Comparison of ENCODE assay signal across 14 mouse cellular contexts in genomic region chr7:19169506-19169905, GRCm38 (mm10). TPM values are rescaled to one million over a fixed set of nuclear protein-coding genes. Genes with fewer than 3 reads are reported as not detected.
A peak's percentile ranks its signal among the peaks of the same experiment; 100 is the strongest.
DNase-seq lines count a peak whose midpoint lies in the region; ATAC-seq and TF ChIP-seq lines count a peak whose summit lies in the region.
"Had no signal": no experiment of that assay in that cellular context is flagged by ENCODE, and none has a peak within 500 bp of the region (broad histone marks: within the 10 kb centered on the region; RNA-seq: fewer than 3 reads in every experiment).

No protein-coding gene starts in this region.

- peaks cover 5% of the 10 kb centered on the region; the same call in 1 of the 2 replicates for H3K27me3 ChIP-seq in forebrain, embryonic 14.5 days (replicated peaks; ENCODE audit: control insufficient read depth, insufficient read depth, low read length)
- H3K27me3 ChIP-seq in forebrain, embryonic 12.5 days: peaks cover 28% of the 10 kb centered on the region
- no peaks in the 10 kb centered on the region for H3K27me3 ChIP-seq in heart, postnatal 0 days (ENCODE audit: control insufficient read depth, insufficient read depth, low read length)
- peaks cover 4% of the 10 kb centered on the region; the same call in 1 of the 2 replicates for H3K27me3 ChIP-seq in lung, embryonic 16.5 days (ENCODE audit: control insufficient read depth, insufficient read depth, low read depth, low read length)
- peaks cover 3% of the 10 kb centered on the region; the same call in 1 of the 2 replicates for H3K27me3 ChIP-seq in midbrain, postnatal 0 days (ENCODE audit: insufficient read depth, low read length)
- peaks cover 12% of the 10 kb centered on the region for H3K27me3 ChIP-seq in neural tube, embryonic 15.5 days (replicated peaks)

- H3K9ac ChIP-seq in forebrain, embryonic 14.5 days (ENCODE audit: low read length): no peak overlapping the region
- H3K9ac ChIP-seq in forebrain, embryonic 12.5 days: no peak overlapping the region
- H3K9ac ChIP-seq in heart, postnatal 0 days (replicated peaks; ENCODE audit: low read depth, low read length): no peak overlapping the region
- no peak overlapping the region for H3K9ac ChIP-seq in lung, embryonic 16.5 days (ENCODE audit: low read length)
- no peak overlapping the region for H3K9ac ChIP-seq in midbrain, postnatal 0 days (replicated peaks; ENCODE audit: low read length, poor library complexity, severe bottlenecking)
- no peak overlapping the region for H3K9ac ChIP-seq in neural tube, embryonic 15.5 days (replicated peaks)
- H3K9ac ChIP-seq: neural tube, embryonic 13.5 days had no signal

- H3K4me1 ChIP-seq in forebrain, embryonic 14.5 days (ENCODE audit: control insufficient read depth, insufficient read depth, low read length): peaks cover 16% of the 10 kb centered on the region
- H3K4me1 ChIP-seq in forebrain, embryonic 12.5 days: peaks cover 36% of the 10 kb centered on the region
- H3K4me1 ChIP-seq in heart, postnatal 0 days (ENCODE audit: control insufficient read depth, insufficient read depth): peaks cover 44% of the 10 kb centered on the region
- peaks cover 36% of the 10 kb centered on the region for H3K4me1 ChIP-seq in lung, embryonic 16.5 days (replicated peaks; ENCODE audit: control insufficient read depth, insufficient read depth, low read length)
- peaks cover 3% of the 10 kb centered on the region; the same call in 1 of the 2 replicates for H3K4me1 ChIP-seq in midbrain, postnatal 0 days (ENCODE audit: insufficient read depth, low read length)
- H3K4me1 ChIP-seq in neural tube, embryonic 15.5 days: peaks cover 34% of the 10 kb centered on the region

- WGBS in forebrain, embryonic 14.5 days: 52% methylated on average over 10 of the region's 10 CpGs
- 58% methylated on average over 10 of the region's 10 CpGs for WGBS in forebrain, embryonic 12.5 days
- 59% methylated on average over 10 of the region's 10 CpGs for WGBS in heart, postnatal 0 days
- WGBS in lung, embryonic 16.5 days: 58% methylated on average over 10 of the region's 10 CpGs
- 46% methylated on average over 10 of the region's 10 CpGs for whole genome bisulfite sequencing in midbrain, postnatal 0 days
- WGBS in neural tube, embryonic 15.5 days: 60% methylated on average over 10 of the region's 10 CpGs

- H3K36me3 ChIP-seq in forebrain, embryonic 14.5 days (ENCODE audit: control insufficient read depth, insufficient read depth, low read length): no peaks in the 10 kb centered on the region
- H3K36me3 ChIP-seq in forebrain, embryonic 12.5 days (replicated peaks): no peaks in the 10 kb centered on the region
- no peaks in the 10 kb centered on the region for H3K36me3 ChIP-seq in heart, postnatal 0 days (replicated peaks; ENCODE audit: control insufficient read depth, insufficient read depth, low read length)
- H3K36me3 ChIP-seq in lung, embryonic 16.5 days (ENCODE audit: control insufficient read depth, insufficient read depth, low read length): no peaks in the 10 kb centered on the region
- no peaks in the 10 kb centered on the region for H3K36me3 ChIP-seq in midbrain, postnatal 0 days (ENCODE audit: insufficient read depth, low read length)
- H3K36me3 ChIP-seq in neural tube, embryonic 15.5 days: no peaks in the 10 kb centered on the region
- H3K36me3 ChIP-seq: neural tube, embryonic 13.5 days had no signal

- H3K4me2 ChIP-seq in forebrain, embryonic 14.5 days (ENCODE audit: low read length): no peak overlapping the region
- H3K4me2 ChIP-seq in forebrain, embryonic 12.5 days: no peak overlapping the region
- H3K4me2 ChIP-seq in heart, postnatal 0 days (ENCODE audit: low read depth, low read length): no peak overlapping the region
- no peak overlapping the region for H3K4me2 ChIP-seq in lung, embryonic 16.5 days (ENCODE audit: low read depth, low read length)
- H3K4me2 ChIP-seq in midbrain, postnatal 0 days (ENCODE audit: low read depth, low read length, poor library complexity, severe bottlenecking): no peak overlapping the region
- H3K4me2 ChIP-seq in neural tube, embryonic 15.5 days: no peak overlapping the region
- H3K4me2 ChIP-seq: neural tube, embryonic 13.5 days had no signal

- H3K27ac ChIP-seq in forebrain, embryonic 14.5 days (ENCODE audit: low read depth, low read length): peak overlapping the region; percentile 75; the same call in 1 of the 2 replicates
- H3K27ac ChIP-seq in forebrain, embryonic 12.5 days: no peak overlapping the region
- peak overlapping the region; percentile 82 for H3K27ac ChIP-seq in heart, postnatal 0 days (ENCODE audit: low read depth)
- peak overlapping the region; percentile 23; the same call in 1 of the 2 replicates for H3K27ac ChIP-seq in lung, embryonic 16.5 days (ENCODE audit: low read length)
- H3K27ac ChIP-seq in midbrain, postnatal 0 days (ENCODE audit: low read depth, low read length): 0 out of 2 replicates have a peak overlapping the region, but pooled peaks have one; percentile 32
- no peak overlapping the region for H3K27ac ChIP-seq in neural tube, embryonic 15.5 days (replicated peaks)

- no peak for TF ChIP-seq CTCF in heart, postnatal 0 days (IDR thresholded peaks at IDR 0.05; ENCODE audit: low read depth)
- TF ChIP-seq CTCF in midbrain, postnatal 0 days (IDR thresholded peaks at IDR 0.05): no peak

- H3K9me3 ChIP-seq in forebrain, embryonic 14.5 days (replicated peaks; ENCODE audit: control insufficient read depth, low read length): no peaks in the 10 kb centered on the region
- peaks cover 7% of the 10 kb centered on the region; the same call in 1 of the 2 replicates for H3K9me3 ChIP-seq in forebrain, embryonic 12.5 days
- H3K9me3 ChIP-seq in heart, postnatal 0 days (replicated peaks; ENCODE audit: control insufficient read depth, low read length): no peaks in the 10 kb centered on the region
- 0 out of 2 replicates have a peak, but pooled peaks cover 4% of the 10 kb centered on the region for H3K9me3 ChIP-seq in lung, embryonic 16.5 days (ENCODE audit: control insufficient read depth, low read length)
- H3K9me3 ChIP-seq in midbrain, postnatal 0 days (ENCODE audit: low read length): no peaks in the 10 kb centered on the region
- H3K9me3 ChIP-seq in neural tube, embryonic 15.5 days (replicated peaks): no peaks in the 10 kb centered on the region
- H3K9me3 ChIP-seq: neural tube, embryonic 13.5 days had no signal

- no peak for DNase-seq in forebrain, embryonic 14.5 days (ENCODE audit: low spot score)
- DNase-seq in heart, postnatal 0 days (ENCODE audit: low spot score): no peak
- DNase-seq in heart, adult 18-20 months: no peak
- DNase-seq in lung, postnatal 25 days (ENCODE audit: low spot score): no peak
- no peak for DNase-seq in midbrain, postnatal 0 days (ENCODE audit: low spot score)
- DNase-seq: adrenal gland, adult 2 months; cerebellum, adult 2 months; kidney, adult 11 months had no signal

- TF ChIP-seq EP300 in heart, postnatal 0 days (IDR thresholded peaks at IDR 0.05; ENCODE audit: low read depth): no peak

- no peak for ATAC-seq in forebrain, embryonic 14.5 days
- no peak for ATAC-seq in forebrain, embryonic 12.5 days (ENCODE audit: low FRiP score)
- ATAC-seq in heart, postnatal 0 days (ENCODE audit: insufficient read depth, low read depth): no peak
- no peak for ATAC-seq in lung, embryonic 16.5 days (ENCODE audit: low read depth)
- 0 out of 2 replicates have a peak, but pooled peaks have one; percentile 7 for ATAC-seq in midbrain, postnatal 0 days (ENCODE audit: low FRiP score)
- no peak for ATAC-seq in neural tube, embryonic 15.5 days (ENCODE audit: low FRiP score)

- no peak overlapping the region for H3K4me3 ChIP-seq in forebrain, embryonic 14.5 days (ENCODE audit: low read depth, low read length)
- no peak overlapping the region for H3K4me3 ChIP-seq in forebrain, embryonic 12.5 days (replicated peaks)
- H3K4me3 ChIP-seq in heart, postnatal 0 days (ENCODE audit: low read depth, low read length): no peak overlapping the region
- no peak overlapping the region for H3K4me3 ChIP-seq in lung, embryonic 16.5 days (ENCODE audit: low read length)
- no peak overlapping the region for H3K4me3 ChIP-seq in midbrain, postnatal 0 days (ENCODE audit: low read depth, low read length)
- H3K4me3 ChIP-seq in neural tube, embryonic 15.5 days (replicated peaks): no peak overlapping the region
- H3K4me3 ChIP-seq: neural tube, embryonic 13.5 days had no signal

RNA-seq across cellular contexts. Expression of gene Gipr, which starts 3.6 kb away (rescaled TPM):
- 4.8 and 8.2 TPM in 2 replicates for polyA plus RNA-seq in forebrain, embryonic 14.5 days (2014; fragmentation: Nextera tagmentation; extraction: Ambion mirVana)
- polyA plus RNA-seq in forebrain, embryonic 12.5 days (2016; fragmentation: Nextera tagmentation; extraction: Ambion mirVana): 1.1 and 1.3 TPM in 2 replicates
- total RNA-seq in heart, postnatal 0 days (2014; rRNA removed; ENCODE audit: low replicate concordance): 24.9 and 27.6 TPM in 2 replicates
- polyA plus RNA-seq in heart, postnatal 0 days (2015; fragmentation: Nextera tagmentation; extraction: Ambion mirVana): 5.4 and 7.0 TPM in 2 replicates
- total RNA-seq in heart, adult 18-20 months (2021): under 1 TPM in 1 of 2 experiments, not detected in 1; 0.13 TPM
- polyA plus RNA-seq in lung, embryonic 16.5 days (2015; fragmentation: Nextera tagmentation; extraction: Ambion mirVana): 5.6 and 8.2 TPM in 2 replicates
- total RNA-seq in midbrain, postnatal 0 days (2014; rRNA removed): 2.3 and 7.4 TPM in 2 replicates
- polyA plus RNA-seq in midbrain, postnatal 0 days (2015; fragmentation: Nextera tagmentation; extraction: Ambion mirVana): 1.7 and 2.3 TPM in 2 replicates
- polyA plus RNA-seq in neural tube, embryonic 15.5 days (2015; fragmentation: Nextera tagmentation; extraction: Ambion mirVana): 1.2 and 2.1 TPM in 2 replicates
- total RNA-seq: hematopoietic stem cell, adult 5-6 weeks; liver, adult 2 months had no signal
- polyA plus RNA-seq: liver, adult 2 months had no signal

RNA-seq across cellular contexts. Expression of gene Eml2, which starts 6.7 kb away (rescaled TPM):
- 3.4 TPM in 2 replicates for polyA plus RNA-seq in forebrain, embryonic 14.5 days (2014; fragmentation: Nextera tagmentation; extraction: Ambion mirVana)
- polyA plus RNA-seq in forebrain, embryonic 12.5 days (2016; fragmentation: Nextera tagmentation; extraction: Ambion mirVana): 5.8 and 6.5 TPM in 2 replicates
- 34.8 and 58.9 TPM in 2 replicates for total RNA-seq in heart, postnatal 0 days (2014; rRNA removed; ENCODE audit: low replicate concordance)
- 23.7 and 26.8 TPM in 2 replicates for polyA plus RNA-seq in heart, postnatal 0 days (2015; fragmentation: Nextera tagmentation; extraction: Ambion mirVana)
- total RNA-seq in heart, adult 18-20 months (2021): 10 to 100 TPM; 36.7 to 38.7 TPM
- 11.3 and 12.4 TPM in 2 replicates for polyA plus RNA-seq in lung, embryonic 16.5 days (2015; fragmentation: Nextera tagmentation; extraction: Ambion mirVana)
- 83.7 and 89.0 TPM in 2 replicates for total RNA-seq in midbrain, postnatal 0 days (2014; rRNA removed)
- polyA plus RNA-seq in midbrain, postnatal 0 days (2015; fragmentation: Nextera tagmentation; extraction: Ambion mirVana): 13.1 and 13.4 TPM in 2 replicates
- polyA plus RNA-seq in neural tube, embryonic 15.5 days (2015; fragmentation: Nextera tagmentation; extraction: Ambion mirVana): 11.6 and 13.3 TPM in 2 replicates

RNA-seq across cellular contexts. Expression of gene Snrpd2, which starts 20.0 kb away (rescaled TPM):
- 141 and 155 TPM in 2 replicates for polyA plus RNA-seq in forebrain, embryonic 14.5 days (2014; fragmentation: Nextera tagmentation; extraction: Ambion mirVana)
- 148 and 153 TPM in 2 replicates for polyA plus RNA-seq in forebrain, embryonic 12.5 days (2016; fragmentation: Nextera tagmentation; extraction: Ambion mirVana)
- total RNA-seq in heart, postnatal 0 days (2014; rRNA removed; ENCODE audit: low replicate concordance): 43.5 and 45.6 TPM in 2 replicates
- 84.9 and 89.8 TPM in 2 replicates for polyA plus RNA-seq in heart, postnatal 0 days (2015; fragmentation: Nextera tagmentation; extraction: Ambion mirVana)
- total RNA-seq in heart, adult 18-20 months (2021): 10 to 100 TPM; 60.8 to 61.3 TPM
- polyA plus RNA-seq in lung, embryonic 16.5 days (2015; fragmentation: Nextera tagmentation; extraction: Ambion mirVana): 135 and 144 TPM in 2 replicates
- 31.4 and 36.7 TPM in 2 replicates for total RNA-seq in midbrain, postnatal 0 days (2014; rRNA removed)
- polyA plus RNA-seq in midbrain, postnatal 0 days (2015; fragmentation: Nextera tagmentation; extraction: Ambion mirVana): 115 and 116 TPM in 2 replicates
- polyA plus RNA-seq in neural tube, embryonic 15.5 days (2015; fragmentation: Nextera tagmentation; extraction: Ambion mirVana): 122 and 124 TPM in 2 replicates

RNA-seq across cellular contexts. Expression of gene Qpctl, which starts 20.4 kb away (rescaled TPM):
- 11.1 and 14.0 TPM in 2 replicates for polyA plus RNA-seq in forebrain, embryonic 14.5 days (2014; fragmentation: Nextera tagmentation; extraction: Ambion mirVana)
- polyA plus RNA-seq in forebrain, embryonic 12.5 days (2016; fragmentation: Nextera tagmentation; extraction: Ambion mirVana): 14.4 and 14.7 TPM in 2 replicates
- 4.4 and 4.9 TPM in 2 replicates for total RNA-seq in heart, postnatal 0 days (2014; rRNA removed; ENCODE audit: low replicate concordance)
- polyA plus RNA-seq in heart, postnatal 0 days (2015; fragmentation: Nextera tagmentation; extraction: Ambion mirVana): 7.3 and 7.9 TPM in 2 replicates
- 1 to 10 TPM; 4.0 to 4.2 TPM for total RNA-seq in heart, adult 18-20 months (2021)
- polyA plus RNA-seq in lung, embryonic 16.5 days (2015; fragmentation: Nextera tagmentation; extraction: Ambion mirVana): 15.4 and 15.7 TPM in 2 replicates
- 17.3 and 17.8 TPM in 2 replicates for total RNA-seq in midbrain, postnatal 0 days (2014; rRNA removed)
- polyA plus RNA-seq in midbrain, postnatal 0 days (2015; fragmentation: Nextera tagmentation; extraction: Ambion mirVana): 30.2 and 32.5 TPM in 2 replicates
- polyA plus RNA-seq in neural tube, embryonic 15.5 days (2015; fragmentation: Nextera tagmentation; extraction: Ambion mirVana): 21.7 and 24.5 TPM in 2 replicates

RNA-seq across cellular contexts. Expression of gene Gpr4, which starts 42.8 kb away (rescaled TPM):
- polyA plus RNA-seq in forebrain, embryonic 14.5 days (2014; fragmentation: Nextera tagmentation; extraction: Ambion mirVana): 1.8 and 2.3 TPM in 2 replicates
- polyA plus RNA-seq in forebrain, embryonic 12.5 days (2016; fragmentation: Nextera tagmentation; extraction: Ambion mirVana): 1.6 and 1.7 TPM in 2 replicates
- total RNA-seq in heart, postnatal 0 days (2014; rRNA removed; ENCODE audit: low replicate concordance): 3.5 and 10.6 TPM in 2 replicates
- polyA plus RNA-seq in heart, postnatal 0 days (2015; fragmentation: Nextera tagmentation; extraction: Ambion mirVana): 3.6 TPM in 2 replicates
- 1 to 10 TPM; 5.5 to 7.1 TPM for total RNA-seq in heart, adult 18-20 months (2021)
- 2.1 and 2.6 TPM in 2 replicates for polyA plus RNA-seq in lung, embryonic 16.5 days (2015; fragmentation: Nextera tagmentation; extraction: Ambion mirVana)
- 3.1 and 4.7 TPM in 2 replicates for total RNA-seq in midbrain, postnatal 0 days (2014; rRNA removed)
- polyA plus RNA-seq in midbrain, postnatal 0 days (2015; fragmentation: Nextera tagmentation; extraction: Ambion mirVana): 6.1 and 6.2 TPM in 2 replicates
- polyA plus RNA-seq in neural tube, embryonic 15.5 days (2015; fragmentation: Nextera tagmentation; extraction: Ambion mirVana): 3.1 and 3.3 TPM in 2 replicates

Comparison
In these comparisons a context has a peak if more than half of its experiments do, and no peak if none do; other contexts are left out.
1. H3K27ac ChIP-seq: peak in forebrain, embryonic 14.5 days (single experiment), heart, postnatal 0 days (single experiment), lung, embryonic 16.5 days (single experiment) and midbrain, postnatal 0 days (single experiment); none in forebrain, embryonic 12.5 days (single experiment) and neural tube, embryonic 15.5 days (single experiment).